Mouse (Mus musculus) midbrain, embryonic 10.5 days (tissue): Measurements from ENCODE around the gene Trabd. TPM values are rescaled to one million over a fixed set of nuclear protein-coding genes. Genes with fewer than 3 reads are reported as not detected.

ENCODE experiments used
- DNase-seq: peaks from one replicate; pipeline ENCODE4 v3.0.0-alpha.2; 2017; ENCODE audit warnings: low spot score
- H3K27ac ChIP-seq: fragments of 300-500 bp; sonication (generic); replicated peaks from 2 replicates; pipeline ENCODE4 v1.5.1; 2016; ENCODE audit warnings: mild to moderate bottlenecking
- H3K27me3 ChIP-seq: fragments of 300-500 bp; sonication (generic); 2 replicates; pipeline ENCODE4 v1.6.1; 2016; ENCODE audit warnings: low read depth, mild to moderate bottlenecking; ENCODE audit not compliant: poor library complexity, severe bottlenecking
- H3K36me3 ChIP-seq: fragments of 300-500 bp; sonication (generic); 2 replicates; pipeline ENCODE4 v1.6.1; 2016; ENCODE audit warnings: mild to moderate bottlenecking, moderate library complexity
- H3K4me1 ChIP-seq: fragments of 300-500 bp; sonication (generic); 2 replicates; pipeline ENCODE4 v1.6.1; 2016
- H3K4me3 ChIP-seq: fragments of 300-500 bp; sonication (generic); 2 replicates; pipeline ENCODE4 v1.5.1; 2016; ENCODE audit warnings: mild to moderate bottlenecking, moderate library complexity
- H3K9me3 ChIP-seq: fragments of 300-500 bp; sonication (generic); replicated peaks from 2 replicates; pipeline ENCODE4 v1.6.1; 2016; ENCODE audit warnings: mild to moderate bottlenecking
- whole genome bisulfite sequencing: fragments of 180-500 bp; shearing (Covaris S2); methylation state at CpG from one replicate; pipeline ENCODE4 v1.1.7; 2016; 5-methylcytosine and 5-hydroxymethylcytosine counted together
- polyA plus RNA-seq: library from polyadenylated mRNA; unstranded; fragments of >200 nt; fragmentation: Nextera tagmentation; extraction: Ambion mirVana; gene quantifications from 2 replicates; pipeline ENCODE4 v1.2.1, GENCODE M21; 2016

Gene Trabd
- polyA plus RNA-seq, 1 experiment from 2014 or later: 53.7 TPM

DNA sequence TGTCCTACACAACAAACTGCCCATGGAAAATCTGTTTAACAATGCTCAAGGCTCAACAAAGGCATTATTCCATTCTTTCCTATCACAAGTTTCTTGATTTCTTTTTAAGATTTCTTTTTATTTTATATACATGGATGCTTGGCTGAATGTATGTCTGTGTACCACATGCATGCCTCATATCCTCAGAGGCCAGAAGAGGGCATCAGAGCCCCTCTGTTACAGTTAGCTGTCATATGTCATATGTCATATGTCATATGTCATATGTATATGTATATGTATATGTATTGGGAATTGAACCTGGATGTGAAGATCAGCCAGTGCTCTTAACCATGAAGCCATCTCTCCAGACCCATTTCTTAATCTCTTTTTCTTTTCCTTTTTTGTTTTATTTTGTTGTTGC is 43.1 kb downstream of the Trabd start:
- no peaks in the 10 kb centered on the region for H3K27me3 ChIP-seq
- H3K4me1 ChIP-seq: peaks cover 33% of the 10 kb centered on the region
- no peaks in the 10 kb centered on the region for H3K9me3 ChIP-seq
- no peak overlapping the region for H3K4me3 ChIP-seq
- no peak for DNase-seq
- peaks cover 79% of the 10 kb centered on the region for H3K36me3 ChIP-seq
- H3K27ac ChIP-seq: no peak overlapping the region

DNA sequence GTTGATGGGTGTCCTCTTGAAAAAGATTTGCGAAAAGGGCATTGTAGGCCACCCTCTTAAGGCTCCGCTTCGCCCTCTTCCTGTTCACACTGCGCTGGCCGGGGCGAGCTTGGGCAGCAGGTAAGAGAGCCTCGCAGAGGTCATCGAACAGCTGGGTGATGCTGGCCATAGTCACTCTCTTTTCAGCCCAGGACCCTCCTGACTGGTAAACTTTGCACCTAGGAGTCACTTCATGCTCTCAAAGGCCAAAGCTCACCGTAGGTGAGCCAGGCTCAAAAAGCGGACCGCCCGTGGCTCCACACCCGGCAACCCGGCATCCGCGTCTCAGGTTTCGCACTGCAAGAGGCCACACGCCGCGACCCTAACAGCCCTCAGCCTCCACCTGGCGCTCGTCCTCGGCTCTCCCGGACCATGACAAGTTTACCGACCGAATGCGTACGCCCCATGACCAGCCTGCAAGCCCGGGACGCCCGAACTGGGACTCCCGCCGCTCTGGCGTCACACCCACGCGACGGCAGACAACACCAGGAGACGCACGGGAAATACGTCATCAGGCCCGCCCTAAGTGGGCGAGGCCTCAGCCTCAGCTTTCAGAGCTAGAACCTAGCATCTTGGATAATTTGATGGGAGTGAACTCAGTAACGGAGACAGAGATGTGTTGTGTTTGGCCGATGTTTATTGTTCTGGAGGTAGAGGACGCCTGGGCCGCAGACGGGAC is 47.9 kb downstream of the Trabd start, which contains the start of gene Tubgcp6:
Gene Tubgcp6, minus strand, starts transcription at position 464 of the 718 bp plus-strand sequence.
- Histone ChIP-seq H3K36me3 (peaks cover 48% of the 10 kb centered on the region), H3K27ac (peak within 1 kb of the TSS; percentile 87), H3K4me1 (peaks cover 54% of the 10 kb centered on the region), H3K9me3 (no peaks in the 10 kb centered on the region), H3K4me3 (peak within 1 kb of the TSS; percentile 94), H3K27me3 (no peaks in the 10 kb centered on the region)
- peak; percentile 93 for DNase-seq
- under 1% methylated on average over 47 of the region's 47 CpGs for WGBS

DNA sequence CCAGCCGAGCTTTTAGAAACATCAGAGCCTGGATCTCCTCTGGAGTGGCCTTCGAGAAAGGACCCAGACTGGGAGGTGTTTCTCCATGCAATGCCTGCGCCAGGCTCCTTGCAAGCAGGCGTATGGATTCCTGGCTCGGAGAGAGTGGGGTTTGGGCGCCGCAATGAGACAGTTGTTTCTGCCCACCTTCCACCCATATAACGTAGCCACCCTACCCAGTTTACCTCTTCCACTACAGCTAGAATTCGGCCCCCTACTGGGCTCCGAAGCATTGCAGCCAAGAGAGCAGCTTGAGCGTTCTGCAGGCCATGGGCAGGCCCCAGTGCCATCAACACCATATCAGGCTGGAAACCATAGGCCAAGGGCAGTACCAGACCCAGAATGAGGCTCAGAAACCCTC is 48.7 kb downstream of the Trabd start:
- H3K4me1 ChIP-seq: peaks cover 59% of the 10 kb centered on the region
- DNase-seq: peak; percentile 35

DNA sequence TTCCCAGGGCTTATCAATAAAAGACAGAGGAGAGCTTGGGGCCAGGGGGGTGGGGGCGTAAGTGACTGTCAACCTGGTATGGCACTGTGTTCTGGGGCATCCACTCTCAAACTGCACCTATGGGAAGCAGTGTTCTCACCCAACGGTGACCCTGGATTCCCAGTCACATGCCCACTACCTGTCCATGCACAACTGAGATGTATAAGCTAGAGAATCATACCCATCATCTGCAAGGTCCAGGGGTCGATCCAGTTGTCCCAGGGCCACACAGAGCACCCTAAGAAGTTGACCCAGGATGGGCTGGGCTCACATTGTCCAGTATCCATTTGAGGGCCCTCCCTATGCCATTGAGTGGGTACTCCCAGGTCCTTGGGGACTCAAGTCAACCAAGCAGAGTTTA is 49.4 kb downstream of the Trabd start:
- WGBS: 95% methylated on average over 3 of the region's 3 CpGs
- no peaks in the 10 kb centered on the region for H3K9me3 ChIP-seq
- H3K4me3 ChIP-seq: no peak overlapping the region; the same call in 1 of the 2 replicates
- no peak overlapping the region for H3K27ac ChIP-seq
- peaks cover 33% of the 10 kb centered on the region for H3K36me3 ChIP-seq
- no peaks in the 10 kb centered on the region for H3K27me3 ChIP-seq
- no peak for DNase-seq
- peaks cover 65% of the 10 kb centered on the region for H3K4me1 ChIP-seq

More for the DNA sequence above, 48.7 kb downstream of the Trabd start:
- 38% methylated on average over 11 of the region's 11 CpGs for WGBS
- Histone ChIP-seq H3K4me3 (peak overlapping the region; percentile 94), H3K27me3 (no peaks in the 10 kb centered on the region), H3K9me3 (no peaks in the 10 kb centered on the region), H3K36me3 (peaks cover 40% of the 10 kb centered on the region), H3K27ac (peak overlapping the region; percentile 87)

DNA sequence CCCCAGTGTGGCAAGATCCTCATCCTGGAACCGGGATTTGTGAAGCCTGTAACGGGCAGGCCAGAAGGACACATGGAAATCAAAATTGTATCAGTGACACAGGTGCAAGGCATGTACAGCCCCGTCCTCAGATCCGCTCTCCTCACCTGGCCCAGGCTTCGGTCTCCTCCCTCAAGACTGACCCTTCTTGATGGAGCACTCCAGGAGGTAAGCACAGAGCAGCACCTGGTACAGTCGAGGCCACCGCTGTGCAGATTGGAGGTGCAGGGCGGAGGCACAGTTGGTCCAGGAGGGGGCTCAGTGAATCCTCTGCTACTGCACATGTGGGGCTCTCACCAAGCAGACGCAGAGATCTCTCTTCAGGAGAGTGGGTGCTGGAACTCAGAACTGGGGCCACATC is 50.4 kb downstream of the Trabd start:
- 92% methylated on average over 9 of the region's 9 CpGs for WGBS
- Histone ChIP-seq H3K27me3 (no peaks in the 10 kb centered on the region), H3K4me3 (no peak overlapping the region), H3K9me3 (no peaks in the 10 kb centered on the region), H3K36me3 (peaks cover 31% of the 10 kb centered on the region), H3K4me1 (peaks cover 55% of the 10 kb centered on the region), H3K27ac (no peak overlapping the region)
- no peak for DNase-seq

DNA sequence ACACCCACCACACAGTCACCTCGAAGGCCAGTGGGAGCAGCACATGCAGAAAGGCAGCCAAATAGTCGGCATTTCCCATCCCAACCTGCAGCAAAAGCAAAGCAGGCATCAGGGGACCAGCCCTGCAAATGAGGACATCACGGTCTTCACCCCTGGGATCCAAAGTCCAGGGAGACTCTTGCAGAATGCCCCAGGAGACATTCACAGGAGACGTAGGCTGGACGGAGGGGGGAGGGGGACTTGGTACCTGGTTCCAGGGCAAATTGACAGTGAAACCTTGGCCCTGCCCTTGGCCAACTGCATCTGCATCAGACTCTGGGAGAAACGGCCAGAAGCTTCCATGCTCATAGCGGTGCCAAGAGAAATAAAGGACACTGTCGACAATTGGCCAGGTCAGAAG is 51.7 kb downstream of the Trabd start:
- Histone ChIP-seq H3K36me3 (peaks cover 38% of the 10 kb centered on the region), H3K27ac (no peak overlapping the region), H3K4me1 (peaks cover 42% of the 10 kb centered on the region), H3K4me3 (no peak overlapping the region), H3K27me3 (no peaks in the 10 kb centered on the region), H3K9me3 (no peaks in the 10 kb centered on the region)
- DNase-seq: no peak
- WGBS: 88% methylated on average over 8 of the region's 8 CpGs

DNA sequence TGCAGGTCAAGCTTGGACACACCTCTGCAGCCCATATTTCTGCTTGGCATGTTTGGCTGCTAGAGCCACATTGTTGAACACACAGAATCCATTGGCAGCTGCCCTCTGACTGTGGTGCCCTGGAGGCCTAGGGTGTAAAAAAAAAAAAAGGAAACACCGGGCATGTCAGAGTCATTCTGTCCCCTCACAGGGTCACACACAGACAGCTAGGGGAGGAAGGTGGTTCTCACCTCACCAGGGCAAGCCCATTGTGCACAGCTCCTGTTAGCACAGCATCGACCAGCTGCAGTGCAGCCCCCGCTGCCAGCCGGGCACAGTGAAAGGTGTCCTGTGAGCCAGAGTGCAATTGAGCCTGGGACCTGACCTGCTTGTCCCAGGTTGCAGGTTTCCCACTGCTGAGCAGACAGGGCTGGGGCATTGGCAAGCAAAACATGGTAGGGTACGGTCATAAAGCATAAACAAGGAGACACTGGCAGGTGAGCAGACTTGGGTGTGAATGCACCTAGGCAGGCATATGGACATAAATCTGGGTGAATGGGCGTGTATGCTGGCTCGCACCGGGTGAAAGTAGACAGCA is 52.5 kb downstream of the Trabd start:
- Histone ChIP-seq H3K36me3 (peaks cover 46% of the 10 kb centered on the region), H3K27me3 (no peaks in the 10 kb centered on the region), H3K9me3 (no peaks in the 10 kb centered on the region), H3K4me1 (peaks cover 34% of the 10 kb centered on the region), H3K27ac (no peak overlapping the region; the same call in 1 of the 2 replicates), H3K4me3 (peak overlapping the region; percentile 59)
- DNase-seq: no peak
- WGBS: 92% methylated on average over 8 of the region's 8 CpGs

DNA sequence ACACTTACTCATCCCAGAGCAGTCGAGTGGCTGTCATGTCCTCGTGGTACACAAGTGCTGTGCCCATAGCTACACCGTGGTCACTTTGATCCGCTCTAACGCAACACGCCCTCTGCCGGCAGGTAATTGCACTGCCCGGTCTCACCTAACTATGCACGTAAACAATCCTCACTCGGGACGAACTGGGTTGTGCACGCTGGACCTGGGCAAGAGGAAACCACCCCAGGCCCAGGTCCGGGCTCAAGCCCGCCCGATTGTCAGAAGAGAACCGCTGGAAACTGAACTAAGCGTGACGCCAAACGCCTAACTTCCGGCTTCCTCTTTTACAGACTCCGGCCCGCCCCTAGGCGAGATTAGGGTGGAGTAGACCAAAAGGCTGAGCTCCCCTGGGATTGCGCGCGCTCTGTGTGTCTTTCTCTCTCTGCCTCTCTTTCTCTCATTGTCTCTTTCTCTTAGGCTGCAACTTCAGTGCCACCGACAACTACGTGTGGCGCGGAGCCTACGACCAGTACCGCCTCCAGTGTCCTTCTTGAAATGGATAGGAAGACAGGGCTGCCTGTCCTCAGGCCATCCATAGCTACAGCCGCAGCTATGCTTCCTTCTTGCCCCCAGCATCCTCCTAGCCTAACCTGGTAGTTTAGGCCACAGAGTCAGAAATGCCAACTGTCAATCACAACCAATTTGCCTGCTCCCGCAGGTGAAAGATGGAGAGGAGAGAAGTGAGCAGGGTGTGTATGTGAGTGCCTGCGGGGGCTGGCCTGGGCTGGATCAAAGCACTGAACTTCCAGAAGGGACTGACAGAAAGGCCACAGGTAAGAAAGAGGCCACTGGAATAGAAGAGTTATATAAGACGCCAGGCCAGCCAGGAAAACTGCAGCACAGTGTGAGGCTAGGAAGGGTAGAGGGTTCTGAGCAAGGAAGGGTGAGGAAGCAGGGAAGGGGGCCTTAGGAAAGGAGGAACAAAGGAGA is 53.7 kb downstream of the Trabd start, which contains the start of gene Hdac10:
Gene Hdac10, minus strand, starts transcription at position 319 of the 969 bp plus-strand sequence.
- 2% methylated on average over 36 of the region's 36 CpGs for WGBS
- peak within 1 kb of the TSS; percentile 59 for H3K4me3 ChIP-seq
- no peaks in the 10 kb centered on the region for H3K9me3 ChIP-seq
- H3K27ac ChIP-seq: peak within 1 kb of the TSS; percentile 84
- peak; percentile 86 for DNase-seq
- peaks cover 56% of the 10 kb centered on the region for H3K36me3 ChIP-seq
- H3K4me1 ChIP-seq: peaks cover 25% of the 10 kb centered on the region
- no peaks in the 10 kb centered on the region for H3K27me3 ChIP-seq

DNA sequence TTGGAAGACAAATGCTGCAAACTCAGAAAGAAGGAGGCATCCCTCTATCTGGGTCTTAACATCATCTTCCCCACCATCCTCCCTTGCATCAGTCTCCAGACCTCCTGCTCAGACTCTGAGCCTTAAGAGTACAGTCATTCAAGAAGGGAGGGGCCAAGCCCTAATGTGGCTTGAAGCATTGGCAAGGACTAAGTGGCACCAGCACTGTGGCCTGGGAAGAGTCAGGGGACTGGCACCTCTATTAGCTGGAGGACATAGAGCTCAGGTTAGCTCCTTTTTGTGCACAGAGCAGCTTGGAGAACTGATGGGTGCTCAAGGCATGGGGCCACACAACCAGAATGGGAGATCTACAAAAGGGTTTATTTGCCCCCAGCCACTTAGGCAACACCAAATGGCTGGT is 55.3 kb downstream of the Trabd start:
- no peak overlapping the region for H3K27ac ChIP-seq
- no peaks in the 10 kb centered on the region for H3K9me3 ChIP-seq
- peaks cover 19% of the 10 kb centered on the region for H3K4me1 ChIP-seq
- H3K4me3 ChIP-seq: no peak overlapping the region
- no peak for DNase-seq
- H3K27me3 ChIP-seq: no peaks in the 10 kb centered on the region
- peaks cover 53% of the 10 kb centered on the region for H3K36me3 ChIP-seq

DNA sequence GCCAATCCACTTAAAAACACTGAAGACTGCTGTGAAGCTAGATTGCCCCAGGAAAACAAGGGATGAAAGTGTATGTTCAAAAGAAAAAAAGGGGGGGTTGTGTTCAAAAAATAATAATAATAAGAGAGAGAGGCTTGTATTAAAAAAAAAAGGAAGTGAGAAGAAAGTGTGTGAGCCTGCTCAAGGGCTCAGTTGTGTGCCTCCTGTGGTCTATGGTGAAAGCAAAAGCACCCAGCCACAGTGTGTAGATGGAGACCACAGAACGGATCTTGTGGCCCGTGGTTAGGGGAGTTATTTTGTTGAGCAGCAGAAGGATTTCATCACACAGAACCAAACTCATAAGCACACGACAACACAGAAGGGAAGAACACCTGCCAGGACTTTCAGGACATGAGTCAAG is 56.4 kb downstream of the Trabd start:
- Histone ChIP-seq H3K27me3 (no peaks in the 10 kb centered on the region), H3K36me3 (peaks cover 56% of the 10 kb centered on the region), H3K27ac (no peak overlapping the region), H3K4me1 (peaks cover 19% of the 10 kb centered on the region), H3K9me3 (no peaks in the 10 kb centered on the region), H3K4me3 (no peak overlapping the region)
- DNase-seq: no peak
- 86% methylated on average over 3 of the region's 3 CpGs for whole genome bisulfite sequencing
